Mouse (Mus musculus) embryo, embryonic 10 days (tissue): Measurements from ENCODE around the gene Myom1.

Source experiments
- DNase-seq: peaks from one replicate; pipeline ENCODE4 v3.0.0-alpha.2; 2015; ENCODE audit warnings: low spot score

The Myom1 gene

GRCm38 (mm10) chr17:71136384-71137333 is 134.2 kb downstream of the Myom1 start:
- no peak for DNase-seq

GRCm38 (mm10) chr17:71137334-71137721 is 134.9 kb downstream of the Myom1 start:
- no peak for DNase-seq

GRCm38 (mm10) chr17:71142068-71142467 is 139.6 kb downstream of the Myom1 start:
- DNase-seq, result no peak

GRCm38 (mm10) chr17:71143155-71143554 is 140.7 kb downstream of the Myom1 start:
- DNase-seq, result no peak

GRCm38 (mm10) chr17:71144322-71145116 is 142.1 kb downstream of the Myom1 start:
- no peak for DNase-seq

- DNase-seq, result no peak
Observed at GRCm38 (mm10) chr17:71145248-71145961, 143.0 kb downstream of the Myom1 start.

- DNase-seq, result peak; percentile 53
Observed at GRCm38 (mm10) chr17:71153356-71153755, 150.9 kb downstream of the Myom1 start.

- DNase-seq, result no peak
Observed at GRCm38 (mm10) chr17:71155271-71155670, 152.8 kb downstream of the Myom1 start.

GRCm38 (mm10) chr17:71159152-71159567 is 156.7 kb downstream of the Myom1 start:
- peak; percentile 46 for DNase-seq

GRCm38 (mm10) chr17:71159720-71160119 is 157.3 kb downstream of the Myom1 start:
- no peak for DNase-seq

GRCm38 (mm10) chr17:71160244-71160995 is 158.0 kb downstream of the Myom1 start:
- DNase-seq, result no peak

- no peak for DNase-seq
Observed at GRCm38 (mm10) chr17:71164991-71165390, 162.6 kb downstream of the Myom1 start.

GRCm38 (mm10) chr17:71168205-71168815 is 165.9 kb downstream of the Myom1 start:
- DNase-seq, result no peak

GRCm38 (mm10) chr17:71168846-71169245 is 166.4 kb downstream of the Myom1 start:
- no peak for DNase-seq

GRCm38 (mm10) chr17:71169639-71170038 is 167.2 kb downstream of the Myom1 start:
- DNase-seq, result no peak

- no peak for DNase-seq
Observed at GRCm38 (mm10) chr17:71171161-71171560, 168.7 kb downstream of the Myom1 start.
